Comparison of ENCODE assay signal across 29 mouse cellular contexts in genomic region chr16:26849191-26849590, GRCm38 (mm10).
DNase-seq lines count a peak whose midpoint lies in the region; ATAC-seq and TF ChIP-seq lines count a peak whose summit lies in the region.
"Had no signal": no experiment of that assay in that cellular context is flagged by ENCODE, and none has a peak within 500 bp of the region (broad histone marks: within the 10 kb centered on the region; RNA-seq: fewer than 3 reads in every experiment).

No protein-coding gene starts in this region.

- H3K27ac ChIP-seq in gastrocnemius, adult 2 months = no peak overlapping the region
- H3K27ac ChIP-seq in midbrain, embryonic 11.5 days (ENCODE audit: low read depth, low read length) = no peak overlapping the region
- no peak overlapping the region for H3K27ac ChIP-seq in midbrain, embryonic 14.5 days (replicated peaks; ENCODE audit: low read depth, low read length)
- H3K27ac ChIP-seq in hindbrain, embryonic 10.5 days = no peak overlapping the region
- H3K27ac ChIP-seq: embryonic facial prominence, embryonic 13.5 days; heart, embryonic 13.5 days; hindbrain, embryonic 15.5 days; kidney, postnatal 0 days; liver, embryonic 14.5 days; macrophage; midbrain, embryonic 15.5 days; stomach, embryonic 15.5 days had no signal

- H3K9ac ChIP-seq in midbrain, embryonic 11.5 days (ENCODE audit: low read length) = no peak overlapping the region
- H3K9ac ChIP-seq in midbrain, embryonic 14.5 days (replicated peaks; ENCODE audit: low read length) = no peak overlapping the region
- H3K9ac ChIP-seq: embryonic facial prominence, embryonic 13.5 days; heart, embryonic 13.5 days; hindbrain, embryonic 15.5 days; liver, embryonic 14.5 days; midbrain, embryonic 15.5 days; stomach, embryonic 15.5 days had no signal

- whole genome bisulfite sequencing in midbrain, embryonic 11.5 days = 83% methylated on average over 1 of the region's 1 CpGs
- WGBS in midbrain, embryonic 14.5 days = 67% methylated on average over 1 of the region's 1 CpGs
- WGBS in hindbrain, embryonic 10.5 days = 79% methylated on average over 1 of the region's 1 CpGs

- no peaks in the 10 kb centered on the region for H3K27me3 ChIP-seq in midbrain, embryonic 11.5 days (ENCODE audit: control insufficient read depth, insufficient read depth, low read length)
- no peaks in the 10 kb centered on the region for H3K27me3 ChIP-seq in midbrain, embryonic 14.5 days (ENCODE audit: control insufficient read depth, insufficient read depth, low read length)
- H3K27me3 ChIP-seq in hindbrain, embryonic 10.5 days (ENCODE audit: insufficient read depth, poor library complexity, severe bottlenecking) = no peaks in the 10 kb centered on the region
- H3K27me3 ChIP-seq: embryonic facial prominence, embryonic 13.5 days; heart, embryonic 13.5 days; hindbrain, embryonic 15.5 days; midbrain, embryonic 15.5 days; stomach, embryonic 15.5 days had no signal

- no peak overlapping the region for H3K4me2 ChIP-seq in midbrain, embryonic 11.5 days
- no peak overlapping the region for H3K4me2 ChIP-seq in midbrain, embryonic 14.5 days (ENCODE audit: low read length)
- H3K4me2 ChIP-seq: embryonic facial prominence, embryonic 13.5 days; heart, embryonic 13.5 days; hindbrain, embryonic 15.5 days; midbrain, embryonic 15.5 days; stomach, embryonic 15.5 days had no signal

- TF ChIP-seq CTCF in gastrocnemius, adult 2 months (IDR thresholded peaks at IDR 0.05) = no peak

- H3K4me1 ChIP-seq in midbrain, embryonic 11.5 days (ENCODE audit: control insufficient read depth, insufficient read depth, low read length) = no peaks in the 10 kb centered on the region
- H3K4me1 ChIP-seq in midbrain, embryonic 14.5 days (ENCODE audit: control insufficient read depth, insufficient read depth, low read length) = no peaks in the 10 kb centered on the region
- H3K4me1 ChIP-seq in hindbrain, embryonic 10.5 days (replicated peaks) = no peaks in the 10 kb centered on the region
- H3K4me1 ChIP-seq: embryonic facial prominence, embryonic 13.5 days; heart, embryonic 13.5 days; hindbrain, embryonic 15.5 days; midbrain, embryonic 15.5 days; stomach, embryonic 15.5 days had no signal

- H3K36me3 ChIP-seq in midbrain, embryonic 11.5 days (ENCODE audit: control insufficient read depth, insufficient read depth, low read length) = no peaks in the 10 kb centered on the region
- no peaks in the 10 kb centered on the region for H3K36me3 ChIP-seq in midbrain, embryonic 14.5 days (ENCODE audit: control insufficient read depth, insufficient read depth, low read length)
- H3K36me3 ChIP-seq in hindbrain, embryonic 10.5 days = no peaks in the 10 kb centered on the region
- H3K36me3 ChIP-seq: embryonic facial prominence, embryonic 13.5 days; heart, embryonic 13.5 days; hindbrain, embryonic 15.5 days; midbrain, embryonic 15.5 days; stomach, embryonic 15.5 days had no signal

- no peaks in the 10 kb centered on the region for H3K9me3 ChIP-seq in midbrain, embryonic 11.5 days (ENCODE audit: control insufficient read depth, low read length)
- H3K9me3 ChIP-seq in midbrain, embryonic 14.5 days (ENCODE audit: control insufficient read depth, low read length) = no peaks in the 10 kb centered on the region
- no peaks in the 10 kb centered on the region for H3K9me3 ChIP-seq in hindbrain, embryonic 10.5 days
- H3K9me3 ChIP-seq: embryonic facial prominence, embryonic 13.5 days; heart, embryonic 13.5 days; hindbrain, embryonic 15.5 days; stomach, embryonic 15.5 days had no signal

- DNase-seq in gastrocnemius, adult 2 months = peak; percentile 20
- DNase-seq in gastrocnemius, postnatal 10 days = no peak
- DNase-seq in midbrain, embryonic 11.5 days (ENCODE audit: low spot score, missing footprints) = peak; percentile 8
- no peak for DNase-seq in midbrain, embryonic 14.5 days
- DNase-seq in brain, embryonic 18.5 days (ENCODE audit: low read depth, low spot score) = peak; percentile 39
- peak; percentile 67 for DNase-seq in layer of hippocampus, adult 9-11 months
- DNase-seq in neural tube, embryonic 10.5 days (ENCODE audit: extremely low spot score, low spot score) = no peak
- no peak for DNase-seq in hindbrain, embryonic 10.5 days (ENCODE audit: low spot score)
- DNase-seq: adrenal gland, postnatal 25 days; B cell, adult 2 months; cerebellum, adult 8-10 months; embryo, embryonic 11 days; gastrocnemius, postnatal 36 days; heart, postnatal 10 days; kidney, adult 18-20 months; kidney, postnatal 4 days; liver; lung, adult 2 months; lung, postnatal 10 days had no signal

- no peak overlapping the region for H3K4me3 ChIP-seq in gastrocnemius, adult 2 months
- no peak overlapping the region for H3K4me3 ChIP-seq in midbrain, embryonic 11.5 days (ENCODE audit: low read depth, low read length)
- no peak overlapping the region for H3K4me3 ChIP-seq in midbrain, embryonic 14.5 days (replicated peaks; ENCODE audit: low read depth, low read length)
- no peak overlapping the region for H3K4me3 ChIP-seq in hindbrain, embryonic 10.5 days
- H3K4me3 ChIP-seq: embryonic facial prominence, embryonic 13.5 days; erythroblast, embryonic 14.5 days; heart, embryonic 13.5 days; hindbrain, embryonic 15.5 days; midbrain, embryonic 15.5 days; stomach, embryonic 15.5 days had no signal

- ATAC-seq in midbrain, embryonic 11.5 days (ENCODE audit: low FRiP score) = no peak
- no peak for ATAC-seq in midbrain, embryonic 14.5 days (ENCODE audit: low FRiP score, low TSS enrichment)
- ATAC-seq: inflammation-experienced regulatory T-cells, adult 6 months; midbrain, embryonic 15.5 days had no signal

- intact Hi-C loops in gastrocnemius, adult 2 months (cut with DNase I) = no loop called here

Comparison
In these comparisons a context has a peak if more than half of its experiments do, and no peak if none do; other contexts are left out.
1. DNase-seq: peak in gastrocnemius, adult 2 months (single experiment), midbrain, embryonic 11.5 days (single experiment), brain, embryonic 18.5 days (single experiment) and layer of hippocampus, adult 9-11 months (single experiment); none in gastrocnemius, postnatal 10 days (single experiment), midbrain, embryonic 14.5 days (single experiment), neural tube, embryonic 10.5 days (single experiment) and hindbrain, embryonic 10.5 days (single experiment).